Mouse (Mus musculus) gonadal fat pad, adult 2 months (tissue): ENCODE results near the gene Tmem106b. TPM values are rescaled to one million over a fixed set of nuclear protein-coding genes. Genes with fewer than 3 reads are reported as not detected.

Experiments
- DNase-seq: peaks from one replicate; pipeline ENCODE4 v3.0.0-alpha.2; 2012; ENCODE audit warnings: low read depth
- polyA plus RNA-seq: library from polyadenylated mRNA; depleted of rRNA; stranded (reverse); fragments of >200 nt; gene quantifications from 2 replicates; pipeline ENCODE4 v1.2.3, GENCODE M21; 2012; rRNA removed

The Tmem106b gene
- polyA plus RNA-seq, result 26.0 and 34.1 TPM in 2 replicates

GRCm38 (mm10) chr6:13069302-13070146 lies at the start of gene Tmem106b:
Gene Tmem106b (plus strand): TSS chr6:13069759.
- DNase-seq, result no peak

GRCm38 (mm10) chr6:13021245-13022100 lies 48.1 kb upstream of the Tmem106b start:
- no peak for DNase-seq

DNA sequence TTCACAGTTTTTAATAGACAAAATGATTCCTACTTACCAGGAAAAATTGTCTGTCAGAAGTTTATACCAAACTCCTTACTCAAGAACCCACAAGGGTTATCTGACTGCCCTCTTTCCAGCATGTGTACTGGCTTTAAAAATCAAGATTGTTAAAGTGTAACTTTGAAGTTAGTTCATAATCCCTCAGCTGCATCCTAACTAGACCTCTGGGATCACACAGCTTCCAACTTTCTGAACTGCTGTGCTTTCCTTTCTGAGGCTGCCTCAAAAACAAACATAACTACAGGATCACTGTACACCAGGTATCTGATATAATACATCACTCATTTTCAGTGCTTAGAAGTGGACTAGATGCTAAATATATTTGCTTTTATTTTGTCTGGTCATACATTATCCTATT lies 39.0 kb upstream of the Tmem106b start:
- DNase-seq, result no peak

DNA sequence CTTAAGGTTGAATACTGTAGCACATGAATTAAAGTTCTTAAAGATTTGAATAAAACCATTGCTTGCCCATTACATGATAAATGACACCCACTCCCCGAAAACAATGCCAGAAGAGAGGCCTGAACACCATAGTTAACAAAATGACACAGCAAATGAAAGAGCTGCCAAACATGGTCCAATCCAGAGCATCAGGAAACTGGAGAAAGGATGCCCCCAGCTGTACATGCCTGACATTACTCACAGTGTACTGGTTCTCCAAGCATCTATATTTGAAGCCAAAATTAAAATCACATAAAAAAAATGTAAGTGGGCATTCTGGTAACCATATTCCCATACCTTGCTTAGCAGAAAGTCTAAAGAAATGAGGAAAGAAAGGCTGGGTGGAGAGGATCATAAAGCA lies 38.6 kb upstream of the Tmem106b start:
- no peak for DNase-seq

- DNase-seq, result no peak
Observed at GRCm38 (mm10) chr6:13052408-13053200, 17.0 kb upstream of the Tmem106b start.

DNA sequence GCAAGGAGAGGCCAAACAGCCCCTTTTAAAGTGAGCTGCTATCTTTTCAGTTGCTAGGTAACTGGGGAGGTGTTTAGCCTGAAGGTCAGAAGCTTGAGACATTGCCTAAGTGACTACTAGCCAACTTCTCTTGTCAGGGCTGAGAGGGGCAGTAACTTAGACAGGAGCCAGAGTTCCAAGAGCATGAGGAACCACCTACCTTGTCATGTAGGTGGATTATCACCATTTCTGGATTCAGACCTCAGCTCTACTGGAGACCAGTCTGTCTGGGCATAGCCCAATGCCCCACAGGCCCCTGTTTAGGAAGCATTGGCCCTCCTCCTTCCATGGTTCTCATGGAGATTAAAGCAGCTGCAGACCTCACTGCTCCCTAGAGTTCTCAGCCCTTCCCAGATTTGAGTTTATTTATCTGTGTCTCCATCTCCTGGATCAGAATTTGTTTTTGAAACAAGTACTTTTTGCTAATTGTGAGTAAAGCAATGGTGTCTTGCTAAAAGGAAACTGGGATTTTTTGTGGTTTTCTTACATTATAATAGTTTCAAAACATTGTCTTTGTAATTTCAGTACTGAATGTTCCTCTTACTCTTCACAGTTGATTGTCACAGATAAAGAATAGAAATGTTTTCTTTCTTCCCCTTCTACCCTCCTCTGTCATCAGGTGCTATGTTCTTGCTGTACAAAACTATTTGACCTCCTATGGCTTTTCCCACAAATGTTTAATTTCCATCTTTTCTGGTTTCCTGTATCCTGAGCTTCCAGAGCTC lies 8.1 kb upstream of the Tmem106b start:
- DNase-seq, result no peak

DNA sequence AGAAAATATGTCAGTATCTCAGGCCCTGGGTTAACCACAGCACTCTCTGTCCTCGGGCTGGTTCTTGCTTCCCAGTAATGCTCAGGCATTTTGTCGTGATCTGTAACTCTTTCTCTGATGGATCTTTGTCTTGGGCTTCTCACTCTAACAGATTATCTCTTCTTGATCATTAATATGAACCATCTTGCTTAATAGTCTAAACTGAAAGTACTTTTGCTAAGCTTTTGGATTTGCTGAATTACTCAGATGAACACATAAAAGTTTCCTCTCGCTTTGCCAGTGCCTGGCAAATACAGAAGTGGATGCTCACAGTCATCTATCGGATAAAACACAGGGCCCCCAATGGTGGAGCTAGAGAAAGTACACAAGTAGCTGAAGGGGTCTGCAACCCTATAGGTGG lies 7.5 kb upstream of the Tmem106b start:
- DNase-seq, result no peak

GRCm38 (mm10) chr6:13062691-13063255 lies 6.8 kb upstream of the Tmem106b start:
- DNase-seq, result no peak

- no peak for DNase-seq
Observed at GRCm38 (mm10) chr6:13070147-13070425, 527 bp downstream of the Tmem106b start.

DNA sequence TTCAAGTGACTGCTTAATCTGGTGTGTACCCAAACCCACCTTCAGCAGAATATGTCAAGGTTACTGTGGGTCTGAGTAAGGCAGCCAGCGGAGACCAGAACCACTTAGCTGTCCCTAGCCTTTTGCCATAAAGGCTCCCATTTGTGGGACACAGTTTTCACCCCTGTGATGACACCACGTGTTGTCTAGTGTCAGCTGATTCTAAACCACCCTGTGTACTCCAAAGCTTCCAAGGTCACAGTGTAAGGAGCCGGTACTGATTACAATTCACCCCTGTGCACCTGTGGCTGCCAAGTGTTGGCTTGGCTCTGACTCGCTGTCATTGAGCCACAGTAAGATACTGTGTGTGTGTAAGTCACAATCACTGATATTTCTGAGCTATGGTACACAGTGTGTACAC lies 926 bp downstream of the Tmem106b start:
- DNase-seq, result no peak

DNA sequence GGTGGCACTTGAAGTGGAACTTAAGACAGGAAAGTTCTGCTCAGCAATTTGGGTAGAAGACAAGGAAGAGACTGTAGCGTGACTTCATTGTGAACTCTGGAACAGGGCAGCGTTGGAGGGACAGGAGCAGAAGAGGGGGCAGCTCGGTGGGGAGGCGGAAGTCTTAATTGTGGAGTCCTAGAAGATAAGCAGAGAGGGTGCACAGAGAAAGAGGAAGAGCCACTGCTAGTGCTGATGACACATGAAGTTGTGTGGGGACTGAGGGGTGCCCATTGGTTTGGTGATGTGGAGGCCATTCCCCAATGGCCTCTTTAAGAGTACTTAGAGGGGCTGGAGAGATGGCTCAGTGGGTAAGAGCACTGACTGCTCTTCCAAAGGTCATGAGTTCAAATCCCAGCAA lies 3.5 kb downstream of the Tmem106b start:
- DNase-seq, result no peak

DNA sequence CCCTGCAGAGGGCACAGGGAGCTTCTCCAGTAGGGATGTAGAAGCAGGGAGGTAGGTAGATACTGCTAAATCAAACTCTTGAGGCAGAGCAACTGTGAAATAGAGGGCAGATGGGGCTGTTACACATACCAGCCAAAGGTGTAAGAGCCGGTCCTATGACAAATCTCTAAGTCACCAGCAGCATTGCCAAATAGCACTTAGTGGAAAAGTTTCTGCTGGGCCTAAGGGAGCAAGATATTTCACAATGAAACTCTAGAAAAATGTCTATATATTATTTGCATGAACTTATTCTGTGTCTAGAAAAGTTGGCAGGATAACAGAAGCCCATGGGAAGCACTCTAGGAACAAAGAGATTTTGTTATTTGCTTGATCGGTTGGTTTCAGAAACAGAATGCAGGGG lies 4.3 kb downstream of the Tmem106b start:
- DNase-seq, result no peak

DNA sequence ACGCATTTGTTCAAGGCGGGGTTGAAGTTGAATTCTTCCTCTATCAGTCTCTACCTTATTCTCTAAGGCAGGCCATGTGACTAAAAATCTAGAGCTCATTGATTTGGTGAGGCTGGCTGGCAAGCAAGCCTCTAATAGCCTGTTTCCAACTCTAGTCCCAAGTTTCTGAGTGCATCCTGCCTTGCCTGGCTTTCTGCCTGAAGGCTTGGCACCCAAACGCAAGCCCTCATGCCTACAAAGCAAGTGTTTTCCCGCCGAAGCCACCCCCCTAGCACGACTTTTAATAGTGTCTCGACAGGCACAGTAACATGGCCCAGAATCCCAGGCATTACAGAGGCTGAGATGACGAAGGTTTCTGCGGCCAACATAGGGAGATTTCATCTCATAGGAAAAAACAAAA lies 13.3 kb downstream of the Tmem106b start:
- no peak for DNase-seq

DNA sequence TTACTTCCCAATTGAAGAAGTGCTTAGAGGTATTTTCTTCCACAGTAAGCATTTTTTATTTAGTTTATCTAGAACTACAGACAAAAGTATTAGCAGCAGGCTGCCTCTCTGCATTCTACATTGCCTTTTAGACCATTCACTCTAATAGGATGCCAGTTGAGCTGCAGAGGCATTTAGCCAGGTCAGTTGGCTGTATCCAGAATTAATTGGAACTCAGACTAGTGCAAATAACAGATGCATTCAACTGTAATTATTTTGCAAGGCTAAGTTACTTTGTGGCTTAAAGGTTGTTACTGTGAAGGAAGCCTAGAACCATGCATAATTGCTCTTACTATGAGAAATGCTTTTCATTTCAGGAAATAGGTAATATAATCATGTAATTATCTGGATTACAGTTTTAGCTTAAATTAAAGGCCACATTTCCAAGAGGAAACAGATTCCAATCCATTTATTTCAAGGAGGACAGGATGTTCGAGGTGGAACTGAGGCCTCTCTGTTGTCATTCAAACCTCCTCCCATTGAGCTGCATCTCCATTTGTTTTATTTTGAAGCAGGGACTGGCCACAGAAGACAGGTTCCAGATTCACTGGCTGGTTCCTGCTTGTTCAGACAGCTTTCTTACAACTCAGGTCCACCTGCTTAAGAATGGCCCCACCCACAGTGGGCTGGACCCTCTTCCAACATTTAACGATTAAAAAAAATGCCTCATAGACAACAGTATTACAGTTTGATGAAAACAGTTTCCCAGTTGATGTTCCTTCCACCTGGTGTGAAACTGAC lies 27.3 kb downstream of the Tmem106b start:
- DNase-seq, result no peak

DNA sequence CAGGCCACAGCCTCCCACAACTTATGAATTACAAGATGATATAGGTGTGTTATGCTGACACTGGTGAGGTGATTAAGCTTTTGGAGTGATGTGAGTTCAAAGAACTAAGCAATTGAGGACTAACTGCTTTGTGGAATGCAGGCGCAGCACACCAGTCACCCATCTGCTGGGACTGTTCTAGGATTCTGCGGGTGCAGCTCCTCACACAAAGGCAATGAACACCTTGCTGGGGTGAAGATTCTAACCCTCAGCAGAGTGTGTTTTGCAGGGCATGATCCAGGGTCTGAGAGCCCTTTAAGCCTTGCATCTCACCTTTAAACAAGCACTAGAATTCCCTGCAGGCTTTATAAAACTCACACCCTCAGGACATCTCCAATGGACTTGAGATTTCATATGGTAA lies 30.6 kb downstream of the Tmem106b start:
- no peak for DNase-seq

DNA sequence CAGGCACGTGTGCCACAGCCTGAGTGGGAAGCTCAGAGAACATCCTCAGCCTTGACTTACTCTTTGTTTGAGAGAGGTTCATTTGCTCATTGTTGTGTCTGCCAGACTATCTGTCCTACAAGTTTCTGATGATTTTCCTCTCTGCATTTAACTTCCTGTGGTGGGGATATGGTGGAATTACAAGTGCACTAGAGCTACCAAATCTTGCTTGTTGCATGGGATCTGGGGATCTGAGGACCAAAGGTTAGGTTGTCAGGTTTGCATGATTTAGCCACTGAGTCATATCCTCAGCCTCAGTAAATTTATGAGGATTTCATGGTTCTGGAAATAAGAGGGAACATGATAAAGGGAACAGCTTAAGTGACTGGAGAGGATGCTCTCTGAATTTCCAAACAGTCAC lies 39.1 kb downstream of the Tmem106b start:
- no peak for DNase-seq

GRCm38 (mm10) chr6:13137255-13137654 lies 67.7 kb downstream of the Tmem106b start:
- DNase-seq, result no peak
